19 mouse cellular contexts compared by ENCODE assay signal in genomic region chr3:21678734-21679133, GRCm38 (mm10).
A peak's percentile ranks its signal among the peaks of the same experiment; 100 is the strongest.
DNase-seq lines count a peak whose midpoint lies in the region; ATAC-seq and TF ChIP-seq lines count a peak whose summit lies in the region.
"Had no signal": no experiment of that assay in that cellular context is flagged by ENCODE, and none has a peak within 500 bp of the region (broad histone marks: within the 10 kb centered on the region; RNA-seq: fewer than 3 reads in every experiment).

No protein-coding gene starts in this region.

- peak; percentile 57 for DNase-seq in lung, embryonic 14.5 days
- DNase-seq in lung, postnatal 4 days = no peak
- DNase-seq in right cerebral cortex, adult 2 months (ENCODE audit: low spot score in 2 of 2) = no peak
- DNase-seq: adrenal gland, adult 2 months; adrenal gland, adult 8-10 months; adrenal gland, postnatal 10 days; adrenal gland, postnatal 14 days; adrenal gland, postnatal 25 days; adrenal gland, postnatal 36 days; B cell, adult 2 months; cerebellum, adult 11 months; cerebellum, adult 11-12 months; cerebellum, adult 18-20 months had no signal

- no peak overlapping the region for H3K4me2 ChIP-seq in lung, embryonic 14.5 days

- no peak for TF ChIP-seq CTCF in lung, embryonic 14.5 days (IDR thresholded peaks at IDR 0.05; ENCODE audit: low read depth)
- TF ChIP-seq CTCF in small intestine, adult 2 months (IDR thresholded peaks at IDR 0.05; ENCODE audit: extremely low read depth, insufficient read length, insufficient replicate concordance, low read depth, low read length) = no peak

- TF ChIP-seq POLR2A in small intestine, adult 2 months (IDR thresholded peaks at IDR 0.05; ENCODE audit: low read depth, low read length) = no peak

- H3K9me3 ChIP-seq in lung, embryonic 14.5 days (ENCODE audit: low read depth, low read length) = no peaks in the 10 kb centered on the region
- H3K9me3 ChIP-seq: G1E had no signal

- no peak overlapping the region for H3K27ac ChIP-seq in lung, embryonic 14.5 days (ENCODE audit: low read depth)
- peak overlapping the region; percentile 71 for H3K27ac ChIP-seq in small intestine, adult 2 months (ENCODE audit: insufficient read depth, low read depth, low read length)

- no peaks in the 10 kb centered on the region for H3K27me3 ChIP-seq in lung, embryonic 14.5 days (ENCODE audit: insufficient read depth, low read length)
- H3K27me3 ChIP-seq in small intestine, adult 2 months (ENCODE audit: control insufficient read depth, insufficient read depth, low read length) = no peaks in the 10 kb centered on the region
- H3K27me3 ChIP-seq: CH12.LX, Patski had no signal

- no peak overlapping the region for H3K4me3 ChIP-seq in lung, embryonic 14.5 days (ENCODE audit: low read depth, low read length)
- H3K4me3 ChIP-seq in small intestine, adult 2 months (ENCODE audit: low read depth, low read length) = no peak overlapping the region

- no peaks in the 10 kb centered on the region for H3K36me3 ChIP-seq in lung, embryonic 14.5 days (ENCODE audit: insufficient read depth)
- no peaks in the 10 kb centered on the region for H3K36me3 ChIP-seq in small intestine, adult 2 months (ENCODE audit: control insufficient read depth, insufficient read depth, low read length)
- H3K36me3 ChIP-seq: G1E had no signal

- H3K9ac ChIP-seq in lung, embryonic 14.5 days = no peak overlapping the region

- no peaks in the 10 kb centered on the region for H3K4me1 ChIP-seq in lung, embryonic 14.5 days (ENCODE audit: insufficient read depth)
- H3K4me1 ChIP-seq in small intestine, adult 2 months (ENCODE audit: control insufficient read depth, insufficient read depth, insufficient read length, low read length) = no peaks in the 10 kb centered on the region

- peak; percentile 52; the same call in 1 of the 2 replicates for ATAC-seq in lung, embryonic 14.5 days (ENCODE audit: insufficient read depth)
- ATAC-seq: activated CD4-positive, CD25-positive, alpha-beta regulatory T cell, adult 4 months; CD4-positive, CD25-positive, alpha-beta regulatory T cell, adult 4 months; Patski had no signal
